Mouse (Mus musculus) left cerebral cortex, adult 11 months (tissue): Measurements from ENCODE around the gene Foxc2.
"Not testable (repeated sequence)": the region's sequence is repeated elsewhere in the genome, so short reads cannot be mapped to it uniquely, and the experiment has no call there.

Experiments used
- DNase-seq: peaks from one replicate; pipeline ENCODE4 v3.0.0; 2022; ENCODE audit warnings: low spot score

The Foxc2 gene

DNA sequence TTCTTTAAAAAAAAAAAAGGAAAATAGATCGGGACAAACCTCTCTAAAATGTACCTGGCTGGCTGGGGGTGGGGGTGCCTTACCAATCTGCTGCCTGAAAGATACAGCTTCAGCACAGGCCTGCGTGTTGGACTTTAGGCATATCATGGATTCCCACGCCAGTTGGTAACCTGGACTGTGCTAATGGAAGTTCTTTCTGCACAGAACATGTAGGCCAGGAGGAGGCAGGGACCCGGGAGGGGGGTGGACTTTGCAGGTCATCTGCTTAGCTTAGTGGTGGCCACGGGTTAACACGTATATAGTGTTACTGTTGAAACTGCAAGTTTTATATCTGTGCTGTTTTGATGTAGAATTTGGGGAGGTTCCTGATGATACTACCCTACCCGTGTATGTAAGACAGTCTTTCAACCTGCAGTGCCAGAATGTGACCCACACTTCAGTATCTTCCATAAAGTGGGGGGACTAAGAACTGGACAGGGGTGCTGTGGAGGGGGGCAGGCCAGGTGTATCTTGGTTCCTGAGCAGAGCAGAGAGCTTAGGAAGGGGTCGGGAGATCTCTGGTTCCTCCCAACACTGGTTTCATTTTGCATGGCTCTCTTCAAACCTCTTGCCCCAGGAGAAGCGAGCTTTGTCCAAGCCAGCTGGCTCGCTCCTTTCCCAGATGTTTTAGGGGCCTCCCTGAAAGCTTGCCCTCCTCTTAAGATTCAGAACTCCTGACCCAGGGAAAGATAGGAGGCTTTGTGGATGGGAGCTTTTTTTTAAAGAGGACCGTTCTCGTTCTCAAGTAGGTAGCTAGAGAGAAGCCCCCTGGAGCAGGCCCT is 3.9 kb downstream of the Foxc2 start:
- no peak for DNase-seq

DNA sequence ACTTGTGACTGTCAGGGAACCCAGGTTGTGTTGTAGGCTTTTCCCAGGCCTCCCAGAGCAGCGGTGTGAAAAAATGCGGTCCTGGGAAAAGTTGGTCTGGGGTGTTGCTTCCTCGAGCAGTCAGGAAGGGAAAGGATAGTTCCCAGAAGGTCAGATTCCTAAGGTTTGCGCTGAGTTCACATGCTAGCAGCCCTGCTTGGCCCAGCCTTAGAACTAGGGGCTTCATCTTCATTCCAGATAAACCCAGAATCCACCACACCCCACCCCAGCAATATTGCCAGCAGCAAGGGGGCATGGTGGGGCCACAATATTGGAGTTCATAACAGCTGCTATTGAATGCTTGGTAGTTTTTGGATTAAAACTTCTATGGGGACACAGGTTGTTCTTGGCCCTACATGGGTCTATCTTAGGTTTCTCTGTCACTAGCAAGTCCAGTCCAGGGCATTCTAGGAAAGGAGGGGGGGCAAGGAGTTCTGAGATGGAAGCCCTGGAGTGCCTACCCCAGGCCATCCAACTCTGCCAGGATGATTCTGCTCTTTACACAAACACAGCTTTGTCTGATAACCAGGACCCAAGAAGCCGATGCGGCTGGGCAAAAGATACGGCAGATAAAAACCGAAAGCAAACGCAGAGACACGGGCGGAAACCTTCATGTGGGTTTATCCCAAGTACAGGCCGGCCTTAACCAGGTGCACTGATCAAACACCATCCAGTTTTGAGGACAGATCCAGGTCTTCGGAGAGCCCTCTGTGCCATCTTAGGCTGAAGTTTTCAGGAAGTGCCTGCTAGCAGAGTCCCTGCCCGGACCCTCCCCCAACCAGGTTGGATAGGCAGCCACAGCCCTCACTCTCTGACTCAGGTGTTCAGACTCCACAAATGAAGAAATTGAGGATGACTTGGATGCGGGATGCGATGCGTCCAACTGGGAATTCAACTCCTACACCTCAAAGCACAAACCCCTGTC is 4.8 kb downstream of the Foxc2 start:
- no peak for DNase-seq

DNA sequence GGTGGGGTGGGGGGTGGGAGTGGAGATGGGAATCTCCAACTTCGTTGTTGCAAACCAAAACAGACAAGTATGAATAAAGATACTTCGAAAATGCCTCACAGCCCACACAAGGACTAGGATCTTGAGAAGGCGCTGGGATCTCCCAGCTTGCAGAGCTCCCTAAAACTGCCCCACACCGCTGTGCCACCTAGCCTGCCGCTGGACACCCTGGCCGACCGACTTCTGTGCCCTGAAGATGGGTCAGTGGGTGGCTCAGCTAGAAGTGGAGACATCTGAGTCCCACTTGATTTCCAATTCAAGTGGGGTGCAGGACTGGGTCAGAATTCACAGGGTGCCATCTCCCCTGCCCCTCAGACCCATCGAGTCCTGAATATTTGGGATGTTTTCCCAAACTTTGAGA is 5.7 kb downstream of the Foxc2 start:
- DNase-seq: no peak

DNA sequence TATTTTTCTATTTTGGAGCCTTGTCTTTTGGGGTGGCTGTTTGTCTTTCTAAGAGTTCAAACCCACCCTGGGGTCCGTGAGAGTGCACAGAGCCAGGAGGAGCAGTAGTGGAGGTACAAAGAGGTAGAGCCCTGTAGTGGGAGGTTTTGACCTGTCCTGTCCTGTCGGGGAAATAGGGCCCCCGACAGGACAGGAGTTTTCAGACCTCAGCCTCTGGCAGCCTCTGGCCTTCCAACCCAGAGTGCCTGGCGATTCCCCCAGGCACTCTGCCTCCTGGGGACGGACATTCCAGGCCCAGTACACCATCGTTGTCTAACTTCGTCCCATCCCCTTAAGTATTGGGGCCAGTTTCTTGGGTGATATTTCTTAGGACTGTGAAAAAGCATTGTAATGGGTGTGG is 6.4 kb downstream of the Foxc2 start:
- DNase-seq: no peak

- no peak for DNase-seq
Observed at GRCm38 (mm10) chr8:121123113-121123512, 7.1 kb downstream of the Foxc2 start.

- no peak for DNase-seq
Observed at GRCm38 (mm10) chr8:121124547-121125239, 8.7 kb downstream of the Foxc2 start.

DNA sequence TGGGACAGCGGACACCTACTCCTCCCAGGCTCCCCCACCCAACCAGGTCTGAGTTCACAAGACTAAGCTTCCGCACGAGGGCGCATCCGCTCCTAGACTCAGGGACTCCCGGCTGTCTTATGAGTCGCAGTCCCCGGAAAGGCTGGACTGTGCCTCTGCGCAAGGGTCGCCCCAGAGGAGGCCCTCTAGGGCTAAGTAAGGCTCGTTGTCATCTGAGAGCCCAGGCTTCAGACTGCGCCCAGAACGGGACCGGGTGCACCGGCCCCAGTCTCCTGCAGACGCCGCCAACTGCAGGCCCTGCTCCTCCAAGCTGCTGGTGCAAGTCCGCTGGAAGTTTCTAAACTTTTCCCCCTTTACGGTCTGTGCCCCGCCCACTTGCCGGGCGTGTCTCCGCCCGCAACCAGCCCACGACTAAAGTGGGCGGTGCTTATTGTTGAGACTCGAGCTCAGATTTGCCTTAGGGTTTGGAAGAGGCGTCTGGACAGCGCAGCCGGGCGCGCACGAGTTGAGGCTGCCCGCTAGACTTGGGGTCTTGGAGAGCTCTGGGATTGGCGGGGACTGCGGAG is 9.4 kb downstream of the Foxc2 start:
- DNase-seq: no peak

DNA sequence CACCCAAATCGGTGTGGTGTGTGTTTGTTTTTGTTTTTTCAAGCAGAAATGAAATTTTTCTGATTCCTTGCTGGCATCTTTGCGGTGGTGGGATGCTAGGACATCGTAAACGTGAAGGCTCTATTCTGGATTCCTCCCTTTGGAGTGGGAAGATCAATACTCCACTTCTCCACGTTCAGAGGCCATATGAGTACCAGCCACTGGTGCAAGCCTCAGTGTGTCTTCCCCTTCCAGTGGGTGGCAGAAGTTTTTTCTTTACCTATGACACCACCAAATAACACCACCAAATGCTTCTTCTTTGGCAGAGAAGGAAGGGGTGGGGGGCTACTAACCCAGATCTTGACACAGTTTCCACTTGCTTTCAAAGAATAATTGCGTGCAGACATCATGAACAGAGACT is 10.2 kb downstream of the Foxc2 start:
- DNase-seq: no peak

DNA sequence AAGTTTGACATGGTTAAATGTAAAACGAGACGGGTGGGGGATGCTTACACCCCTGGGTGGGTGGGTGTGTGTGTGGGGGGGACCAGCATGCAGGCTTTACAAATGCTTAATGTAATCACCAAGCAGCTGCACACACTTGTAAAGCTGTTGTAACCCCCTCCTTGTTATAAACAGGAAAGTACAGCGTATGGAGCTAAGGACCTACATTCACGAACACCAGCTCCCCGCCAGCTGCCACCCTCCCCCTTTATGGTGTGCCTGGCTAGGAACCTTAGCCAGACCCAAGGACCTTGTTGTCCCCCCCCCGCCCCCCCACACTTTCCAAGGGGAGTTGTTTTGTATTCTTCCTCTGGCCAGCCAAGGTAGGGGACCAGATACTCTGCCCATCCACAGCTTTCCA is 10.7 kb downstream of the Foxc2 start:
- no peak for DNase-seq

DNA sequence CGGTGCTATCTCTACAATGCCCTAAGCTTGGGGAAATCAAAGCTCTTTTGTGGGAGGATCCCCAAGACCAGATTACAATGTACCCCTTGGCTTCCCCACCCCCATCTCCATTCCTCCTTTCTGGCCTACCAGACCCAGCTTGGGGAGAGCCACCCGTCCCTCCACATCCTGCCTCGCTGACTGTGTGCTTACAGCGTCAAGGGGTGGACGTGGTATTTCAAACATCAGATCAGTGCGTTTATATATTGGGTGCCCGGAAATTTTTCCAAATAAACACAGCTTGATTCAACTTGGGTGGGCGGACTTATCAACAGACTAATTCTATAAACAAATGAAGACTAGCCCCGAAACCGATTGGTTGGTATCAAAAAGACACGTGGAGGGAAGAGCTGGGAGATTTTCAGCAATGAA is 11.3 kb downstream of the Foxc2 start:
- no peak for DNase-seq

DNA sequence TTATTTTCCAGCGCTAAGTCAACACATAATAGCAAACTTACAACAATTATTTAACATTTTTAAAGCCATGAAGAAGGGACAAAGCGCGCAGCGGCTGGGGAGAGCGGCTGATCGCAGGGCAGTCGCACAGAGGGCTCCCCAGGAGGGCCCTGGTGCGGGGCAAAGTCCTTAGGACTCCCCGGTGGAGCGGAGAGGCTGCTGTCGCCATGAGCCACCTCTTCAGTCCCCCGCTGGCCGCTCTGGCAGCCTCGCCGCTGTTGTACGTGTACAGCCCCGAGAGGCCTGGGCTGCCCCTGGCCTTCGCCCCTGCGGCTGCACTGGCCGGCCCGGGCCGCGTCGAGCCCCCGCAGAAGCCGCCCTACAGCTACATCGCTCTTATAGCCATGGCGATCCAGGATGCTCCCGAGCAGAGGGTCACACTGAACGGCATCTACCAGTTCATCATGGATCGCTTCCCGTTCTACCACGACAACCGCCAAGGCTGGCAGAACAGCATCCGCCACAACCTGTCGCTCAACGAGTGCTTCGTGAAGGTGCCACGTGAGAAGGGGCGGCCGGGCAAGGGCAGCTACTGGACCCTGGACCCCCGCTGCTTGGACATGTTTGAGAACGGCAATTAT is 11.9 kb downstream of the Foxc2 start, which contains the start of gene Foxl1:
Gene Foxl1 (plus strand): TSS at position 185 of the 620 bp plus-strand sequence.
- no peak for DNase-seq

- no peak for DNase-seq
Observed at GRCm38 (mm10) chr8:121128531-121129264, 12.7 kb downstream of the Foxc2 start.

DNA sequence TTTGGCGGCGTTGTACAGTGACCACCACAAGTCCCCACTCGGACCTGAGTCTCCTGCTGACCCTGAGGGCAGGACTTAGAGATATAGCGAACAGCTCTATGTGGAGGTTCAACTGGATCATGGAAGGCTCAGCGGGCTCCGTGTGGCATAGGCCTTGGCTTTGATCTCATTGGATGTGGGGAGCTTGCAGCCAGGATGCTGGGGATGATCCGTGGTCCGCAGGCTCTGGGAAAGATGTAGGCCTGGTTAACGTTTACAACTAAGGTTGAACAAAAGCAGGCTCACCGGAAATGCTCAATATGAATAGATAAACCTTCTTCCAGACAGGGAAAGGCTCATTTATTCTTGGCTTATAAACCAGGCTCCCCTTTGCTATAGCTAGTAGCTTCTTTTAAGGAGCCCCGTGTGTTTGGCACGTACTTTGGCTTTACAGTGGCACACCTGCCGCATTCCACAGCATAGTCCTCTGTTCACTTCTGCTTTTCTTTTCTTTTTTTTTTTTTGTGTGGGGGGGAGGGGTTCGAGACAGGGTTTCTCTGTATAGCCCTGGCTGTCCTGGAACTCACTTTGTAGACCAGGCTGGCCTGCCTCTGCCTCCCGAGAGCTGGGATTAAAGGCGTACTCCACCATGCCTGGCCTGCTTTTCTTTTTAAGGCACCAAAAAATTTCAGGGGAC is 13.4 kb downstream of the Foxc2 start:
- no peak for DNase-seq

DNA sequence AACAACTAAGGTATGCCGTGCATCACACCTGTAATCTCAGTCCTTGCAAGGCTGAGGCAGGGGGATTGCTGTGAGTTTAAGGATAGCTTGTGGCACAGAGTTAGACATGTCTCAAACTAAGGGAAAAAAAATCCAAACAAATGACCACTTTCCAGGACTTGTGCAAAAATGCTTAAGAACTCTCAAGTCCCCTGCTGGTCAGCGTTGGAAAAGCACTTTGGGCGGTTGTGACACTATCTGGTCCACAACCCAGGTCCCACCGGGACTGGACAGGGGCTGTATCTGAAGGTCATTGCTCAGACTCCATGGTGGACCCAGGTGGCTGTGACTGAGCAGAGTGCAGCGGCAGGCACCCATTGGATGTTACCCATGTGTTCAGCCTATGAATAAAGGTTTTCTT is 14.6 kb downstream of the Foxc2 start:
- no peak for DNase-seq

GRCm38 (mm10) chr8:121132961-121133513 is 17.1 kb downstream of the Foxc2 start:
- DNase-seq: no peak

GRCm38 (mm10) chr8:121134102-121134501 is 18.1 kb downstream of the Foxc2 start:
- DNase-seq: no peak

DNA sequence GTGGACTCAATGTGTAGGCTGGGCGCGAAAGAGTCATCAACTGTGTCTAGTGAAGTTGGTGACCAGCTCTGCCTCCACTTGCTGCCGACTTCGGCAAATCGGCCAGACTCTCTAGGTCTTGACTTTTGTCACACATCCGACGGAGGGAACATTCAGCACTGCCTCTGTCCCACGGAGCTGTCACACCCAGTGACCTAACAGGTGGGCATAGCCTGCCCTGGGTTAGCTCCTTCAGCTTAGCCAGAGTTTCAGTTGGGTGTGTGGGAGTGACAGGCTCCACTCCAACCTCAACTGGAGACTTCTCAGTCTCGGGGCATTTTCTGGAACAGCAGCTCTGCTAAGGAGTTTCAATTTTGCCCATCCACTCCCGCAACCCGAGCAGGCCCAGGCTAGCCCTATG is 18.5 kb downstream of the Foxc2 start:
- DNase-seq: no peak

DNA sequence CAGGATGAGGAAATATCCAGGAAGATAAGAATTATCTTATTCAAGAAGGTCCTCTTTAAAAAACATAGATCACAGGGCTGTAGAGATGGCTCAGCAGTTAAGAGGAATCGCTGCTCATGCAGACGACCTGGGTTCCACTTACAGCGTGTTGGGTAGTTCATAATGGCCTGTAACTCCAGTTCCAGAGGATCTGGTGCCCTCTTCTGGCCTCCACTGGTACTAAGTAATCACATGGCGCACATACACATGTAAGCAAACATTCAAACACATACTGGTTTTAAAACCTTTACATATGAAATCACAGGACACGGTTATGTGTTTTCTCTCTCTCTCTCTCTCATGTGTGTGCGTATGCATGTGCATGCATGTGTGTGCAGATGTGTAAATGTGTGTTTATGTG is 20.9 kb downstream of the Foxc2 start:
- no peak for DNase-seq

DNA sequence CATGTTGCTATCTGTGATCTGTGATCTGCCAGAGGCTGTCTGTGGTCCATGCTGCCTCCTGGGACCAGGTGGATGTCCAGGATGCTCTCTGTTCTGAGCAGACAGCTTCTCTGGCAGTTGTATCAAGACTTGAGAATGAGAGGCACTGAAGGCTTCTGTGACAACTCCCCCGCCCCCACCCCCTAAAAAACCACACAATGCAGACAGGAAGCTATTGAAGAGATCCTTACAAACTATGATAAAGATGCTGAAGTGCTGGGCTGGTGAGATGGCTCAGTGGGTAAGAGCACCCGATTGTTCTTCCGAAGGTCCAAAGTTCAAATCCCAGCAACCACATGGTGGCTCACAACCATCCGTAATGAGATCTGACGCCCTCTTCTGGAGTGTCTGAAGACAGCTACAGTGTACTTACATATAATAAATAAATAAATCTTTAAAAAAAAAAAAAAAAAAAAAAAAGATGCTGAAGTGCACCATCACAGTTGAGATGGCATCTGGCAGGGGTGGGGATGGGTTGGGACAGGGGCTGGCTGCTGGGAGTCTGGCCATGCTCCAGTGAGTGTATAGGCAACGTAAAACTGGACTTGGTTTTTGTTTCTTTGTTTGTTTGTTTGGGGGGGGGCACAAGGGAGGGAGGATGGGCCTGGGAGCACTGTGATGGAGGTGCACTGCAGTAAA is 29.6 kb downstream of the Foxc2 start:
- DNase-seq: not testable (repeated sequence)
